Mouse (Mus musculus) MEL-GATA-1-ER (cell line): ENCODE results near the gene Mcu.

Experiments
- DNase-seq: peaks from one replicate; pipeline ENCODE4 v3.0.0-alpha.2; 2012; ENCODE audit warnings: low read depth; ENCODE audit errors: extremely low read depth

Gene Mcu

GRCm38 (mm10) chr10:59570360-59570759 lies 46.1 kb downstream of the Mcu start:
- no peak for DNase-seq

- DNase-seq: no peak
Observed at GRCm38 (mm10) chr10:59569481-59569869, 47.0 kb downstream of the Mcu start.

- DNase-seq: no peak
Observed at GRCm38 (mm10) chr10:59568665-59569480, 47.6 kb downstream of the Mcu start.

- DNase-seq: no peak
Observed at GRCm38 (mm10) chr10:59566968-59567367, 49.5 kb downstream of the Mcu start.

- DNase-seq: no peak
Observed at GRCm38 (mm10) chr10:59565995-59566410, 50.5 kb downstream of the Mcu start.

GRCm38 (mm10) chr10:59564551-59564950 lies 51.9 kb downstream of the Mcu start:
- DNase-seq: no peak

- DNase-seq: no peak
Observed at GRCm38 (mm10) chr10:59562511-59562910, 54.0 kb downstream of the Mcu start.

- no peak for DNase-seq
Observed at GRCm38 (mm10) chr10:59560126-59560525, 56.4 kb downstream of the Mcu start.

GRCm38 (mm10) chr10:59558602-59559001 lies 57.9 kb downstream of the Mcu start:
- DNase-seq: no peak

GRCm38 (mm10) chr10:59558164-59558563 lies 58.3 kb downstream of the Mcu start:
- no peak for DNase-seq

- no peak for DNase-seq
Observed at GRCm38 (mm10) chr10:59556541-59556940, 60.0 kb downstream of the Mcu start.

- no peak for DNase-seq
Observed at GRCm38 (mm10) chr10:59554243-59554642, 62.2 kb downstream of the Mcu start.

GRCm38 (mm10) chr10:59552456-59552855 lies 64.0 kb downstream of the Mcu start:
- no peak for DNase-seq

GRCm38 (mm10) chr10:59548768-59549333 lies 67.6 kb downstream of the Mcu start:
- no peak for DNase-seq

- no peak for DNase-seq
Observed at GRCm38 (mm10) chr10:59548211-59548610, 68.3 kb downstream of the Mcu start.

- no peak for DNase-seq
Observed at GRCm38 (mm10) chr10:59547426-59547825, 69.1 kb downstream of the Mcu start.

- DNase-seq: no peak
Observed at GRCm38 (mm10) chr10:59545169-59545568, 71.3 kb downstream of the Mcu start.

- DNase-seq: no peak
Observed at GRCm38 (mm10) chr10:59543351-59543750, 73.1 kb downstream of the Mcu start.

GRCm38 (mm10) chr10:59541466-59541865 lies 75.0 kb downstream of the Mcu start:
- DNase-seq: no peak

GRCm38 (mm10) chr10:59540596-59540995 lies 75.9 kb downstream of the Mcu start:
- DNase-seq: no peak

- no peak for DNase-seq
Observed at GRCm38 (mm10) chr10:59540081-59540480, 76.4 kb downstream of the Mcu start.

GRCm38 (mm10) chr10:59539533-59539875 lies 77.0 kb downstream of the Mcu start:
- no peak for DNase-seq
